Mouse (Mus musculus) neural tube, embryonic 11.5 days (tissue): Measurements from ENCODE around the gene Mical3. TPM values are rescaled to one million over a fixed set of nuclear protein-coding genes. Genes with fewer than 3 reads are reported as not detected.

ENCODE experiments used
- ATAC-seq: fragments of 200-750 bp; cut with Nextera tagmentation; 2 replicates; pipeline ENCODE4 v1.8.0; 2017; ENCODE audit warnings: moderate number of reproducible peaks, mild to moderate bottlenecking, moderate TSS enrichment, moderate library complexity; ENCODE audit not compliant: insufficient read depth, low FRiP score, low TSS enrichment
- DNase-seq: peaks from one replicate; pipeline ENCODE4 v3.0.0-alpha.2; 2015; ENCODE audit warnings: low spot score
- H3K27ac ChIP-seq: fragments of 300-500 bp; sonication (generic); 2 replicates; pipeline ENCODE4 v1.5.1; 2014; ENCODE audit warnings: low read depth, mild to moderate bottlenecking, low read length
- H3K27me3 ChIP-seq: fragments of 300-500 bp; sonication (generic); 2 replicates; pipeline ENCODE4 v1.6.1; 2014; ENCODE audit warnings: mild to moderate bottlenecking, low read length, mixed read lengths; ENCODE audit not compliant: control insufficient read depth, insufficient read depth
- H3K36me3 ChIP-seq: fragments of 300-500 bp; sonication (generic); 2 replicates; pipeline ENCODE4 v1.6.1; 2014; ENCODE audit warnings: mild to moderate bottlenecking, low read length, moderate library complexity, mixed read lengths; ENCODE audit not compliant: control insufficient read depth, insufficient read depth
- H3K4me1 ChIP-seq: fragments of 300-500 bp; sonication (generic); 2 replicates; pipeline ENCODE4 v1.6.1; 2014; ENCODE audit warnings: low read length, mixed read lengths; ENCODE audit not compliant: control insufficient read depth, insufficient read depth
- H3K4me2 ChIP-seq: fragments of 300-500 bp; sonication (generic); 2 replicates; pipeline ENCODE4 v1.6.1; 2014; ENCODE audit warnings: low read depth, mild to moderate bottlenecking, moderate library complexity
- H3K4me3 ChIP-seq: fragments of 300-500 bp; sonication (generic); 2 replicates; pipeline ENCODE4 v1.5.1; 2014; ENCODE audit warnings: low read depth, low read length
- H3K9ac ChIP-seq: fragments of 300-500 bp; sonication (generic); 2 replicates; pipeline ENCODE4 v1.6.1; 2014; ENCODE audit warnings: mild to moderate bottlenecking, low read length
- H3K9me3 ChIP-seq: fragments of 300-500 bp; sonication (generic); 2 replicates; pipeline ENCODE4 v1.6.1; 2016; ENCODE audit warnings: low read length; ENCODE audit not compliant: control insufficient read depth
- WGBS: fragments of 180-500 bp; shearing (Covaris S2); extraction: QIAGEN DNeasy Blood & Tissue Kit; methylation state at CpG from one replicate; pipeline ENCODE4 v1.1.7; 2014; 5-methylcytosine and 5-hydroxymethylcytosine counted together
- polyA plus RNA-seq: library from polyadenylated mRNA; unstranded; fragments of >200 nt; fragmentation: Nextera tagmentation; extraction: Ambion mirVana; gene quantifications from 2 replicates; pipeline ENCODE4 v1.2.1, GENCODE M21; 2014

Mical3 gene
- polyA plus RNA-seq, 1 experiment from 2014 or later = 18.4 TPM

GRCm38 (mm10) chr6:121087586-121088245 lies 43.1 kb downstream of the Mical3 start:
- Histone ChIP-seq H3K4me2 (no peak overlapping the region), H3K9ac (no peak overlapping the region), H3K9me3 (no peaks in the 10 kb centered on the region), H3K27ac (no peak overlapping the region), H3K4me1 (no peaks in the 10 kb centered on the region; the same call in 1 of the 2 replicates), H3K27me3 (no peaks in the 10 kb centered on the region), H3K36me3 (no peaks in the 10 kb centered on the region), H3K4me3 (no peak overlapping the region)
- DNase-seq (no peak), ATAC-seq (no peak)
- WGBS = 80% methylated on average over 22 of the region's 22 CpGs

- no peak overlapping the region for H3K4me3 ChIP-seq
- WGBS = 81% methylated on average over 10 of the region's 10 CpGs
- no peaks in the 10 kb centered on the region for H3K27me3 ChIP-seq
- H3K9ac ChIP-seq = no peak overlapping the region
- no peak overlapping the region for H3K27ac ChIP-seq
- H3K36me3 ChIP-seq = no peaks in the 10 kb centered on the region
- no peak for DNase-seq
- no peak overlapping the region for H3K4me2 ChIP-seq
- ATAC-seq = no peak
- H3K9me3 ChIP-seq = no peaks in the 10 kb centered on the region
- no peaks in the 10 kb centered on the region; the same call in 1 of the 2 replicates for H3K4me1 ChIP-seq
These were observed 43.7 kb downstream of the Mical3 start for GRCm38 (mm10) chr6:121087127-121087526.

- Histone ChIP-seq H3K36me3 (no peaks in the 10 kb centered on the region), H3K27me3 (no peaks in the 10 kb centered on the region), H3K9me3 (no peaks in the 10 kb centered on the region), H3K4me1 (no peaks in the 10 kb centered on the region; the same call in 1 of the 2 replicates), H3K4me3 (no peak overlapping the region), H3K9ac (no peak overlapping the region), H3K27ac (no peak overlapping the region), H3K4me2 (no peak overlapping the region)
- no peak for ATAC-seq
- DNase-seq = no peak
- 89% methylated on average over 9 of the region's 9 CpGs for WGBS
These were observed 44.6 kb downstream of the Mical3 start for GRCm38 (mm10) chr6:121086226-121086625.

GRCm38 (mm10) chr6:121084050-121084480 lies 46.7 kb downstream of the Mical3 start:
- no peaks in the 10 kb centered on the region; the same call in 1 of the 2 replicates for H3K4me1 ChIP-seq
- no peak overlapping the region for H3K4me2 ChIP-seq
- 83% methylated on average over 6 of the region's 6 CpGs for WGBS
- no peak overlapping the region for H3K27ac ChIP-seq
- H3K9me3 ChIP-seq = no peaks in the 10 kb centered on the region
- ATAC-seq = no peak
- H3K27me3 ChIP-seq = no peaks in the 10 kb centered on the region
- H3K36me3 ChIP-seq = no peaks in the 10 kb centered on the region
- no peak for DNase-seq
- no peak overlapping the region for H3K9ac ChIP-seq
- H3K4me3 ChIP-seq = no peak overlapping the region

- DNase-seq (no peak), ATAC-seq (no peak)
- no peaks in the 10 kb centered on the region for H3K36me3 ChIP-seq
- no peak overlapping the region for H3K27ac ChIP-seq
- H3K9me3 ChIP-seq = no peaks in the 10 kb centered on the region
- no peak overlapping the region for H3K9ac ChIP-seq
- H3K4me3 ChIP-seq = no peak overlapping the region
- WGBS = 86% methylated on average over 10 of the region's 10 CpGs
- H3K4me2 ChIP-seq = no peak overlapping the region
- no peaks in the 10 kb centered on the region for H3K4me1 ChIP-seq
- H3K27me3 ChIP-seq = no peaks in the 10 kb centered on the region
These were observed 48.7 kb downstream of the Mical3 start for GRCm38 (mm10) chr6:121082094-121082473.

- peak; percentile 42 for DNase-seq
- 0 out of 2 replicates have a peak, but pooled peaks have one; percentile 42 for ATAC-seq
These were observed 49.3 kb downstream of the Mical3 start for GRCm38 (mm10) chr6:121081288-121082093.

GRCm38 (mm10) chr6:121078175-121078574 lies 52.6 kb downstream of the Mical3 start:
- WGBS = 92% methylated on average over 5 of the region's 5 CpGs
- H3K27ac ChIP-seq = no peak overlapping the region
- no peak overlapping the region for H3K4me2 ChIP-seq
- H3K27me3 ChIP-seq = no peaks in the 10 kb centered on the region
- H3K36me3 ChIP-seq = no peaks in the 10 kb centered on the region
- no peak for DNase-seq
- H3K9ac ChIP-seq = no peak overlapping the region
- no peak for ATAC-seq
- H3K9me3 ChIP-seq = no peaks in the 10 kb centered on the region
- H3K4me1 ChIP-seq = no peaks in the 10 kb centered on the region
- no peak overlapping the region for H3K4me3 ChIP-seq

More at GRCm38 (mm10) chr6:121081288-121082093, 49.3 kb downstream of the Mical3 start:
- H3K27me3 ChIP-seq = no peaks in the 10 kb centered on the region
- WGBS = 68% methylated on average over 26 of the region's 26 CpGs
- H3K4me1 ChIP-seq = no peaks in the 10 kb centered on the region
- no peak overlapping the region for H3K4me3 ChIP-seq
- H3K4me2 ChIP-seq = no peak overlapping the region
- no peak overlapping the region for H3K9ac ChIP-seq
- H3K9me3 ChIP-seq = no peaks in the 10 kb centered on the region
- H3K27ac ChIP-seq = no peak overlapping the region
- H3K36me3 ChIP-seq = no peaks in the 10 kb centered on the region

GRCm38 (mm10) chr6:121076929-121077566 lies 53.8 kb downstream of the Mical3 start:
- no peak overlapping the region for H3K9ac ChIP-seq
- WGBS = 92% methylated on average over 12 of the region's 12 CpGs
- no peak overlapping the region for H3K27ac ChIP-seq
- ATAC-seq (no peak), DNase-seq (no peak)
- H3K36me3 ChIP-seq = no peaks in the 10 kb centered on the region
- no peak overlapping the region for H3K4me3 ChIP-seq
- no peak overlapping the region for H3K4me2 ChIP-seq
- no peaks in the 10 kb centered on the region for H3K9me3 ChIP-seq
- no peaks in the 10 kb centered on the region for H3K27me3 ChIP-seq
- no peaks in the 10 kb centered on the region for H3K4me1 ChIP-seq
